ENCODE assay signal across 19 mouse cellular contexts in genomic region chr2:124626425-124626824, GRCm38 (mm10).
"Had no signal": no experiment of that assay in that cellular context is flagged by ENCODE, and none has a peak within 500 bp of the region (broad histone marks: within the 10 kb centered on the region; RNA-seq: fewer than 3 reads in every experiment).

No protein-coding gene starts in this region.

- H3K4me3 ChIP-seq: midbrain, embryonic 10.5 days; midbrain, embryonic 12.5 days; myocyte; neural tube, embryonic 13.5 days; neural tube, embryonic 15.5 days had no signal

- H3K27me3 ChIP-seq: midbrain, embryonic 12.5 days; neural tube, embryonic 13.5 days; neural tube, embryonic 15.5 days had no signal

- ATAC-seq: midbrain, embryonic 16.5 days had no signal

- DNase-seq: lung, adult 18-20 months; lung, embryonic 14.5 days; lung, postnatal 10 days; lung, postnatal 4 days; midbrain, embryonic 14.5 days; retina, postnatal 1 day; right cerebral cortex, adult 18-20 months; right cerebral cortex, postnatal 25 days; right cerebral cortex, postnatal 4 days; spleen, adult 18-20 months; thymus, adult 18-20 months; thymus, postnatal 25 days; thymus, postnatal 4 days had no signal

- H3K9ac ChIP-seq: lung, embryonic 14.5 days; midbrain, embryonic 12.5 days; neural tube, embryonic 13.5 days; neural tube, embryonic 15.5 days had no signal

- H3K4me1 ChIP-seq: midbrain, embryonic 12.5 days had no signal

- H3K4me2 ChIP-seq: lung, embryonic 14.5 days; midbrain, embryonic 12.5 days; neural tube, embryonic 13.5 days; neural tube, embryonic 15.5 days had no signal

- H3K36me3 ChIP-seq: midbrain, embryonic 10.5 days; midbrain, embryonic 12.5 days; neural tube, embryonic 13.5 days; neural tube, embryonic 15.5 days had no signal

- H3K27ac ChIP-seq: midbrain, embryonic 10.5 days; midbrain, embryonic 12.5 days; neural tube, embryonic 13.5 days; neural tube, embryonic 15.5 days had no signal

- H3K9me3 ChIP-seq: midbrain, embryonic 10.5 days; midbrain, embryonic 12.5 days; neural tube, embryonic 13.5 days; neural tube, embryonic 15.5 days had no signal
